Mouse (Mus musculus) forebrain, embryonic 11.5 days (tissue): ENCODE measurements around the gene Defb28. TPM values are rescaled to one million over a fixed set of nuclear protein-coding genes. Genes with fewer than 3 reads are reported as not detected.

Experiments used
- ATAC-seq: fragments of 200-750 bp; cut with Nextera tagmentation; replicated peaks from 2 replicates; pipeline ENCODE4 v1.8.0; 2017; ENCODE audit warnings: moderate TSS enrichment; ENCODE audit not compliant: low FRiP score
- DNase-seq: peaks from one replicate; pipeline ENCODE4 v3.0.0-alpha.2; 2017; ENCODE audit warnings: low spot score
- H3K27ac ChIP-seq: fragments of 300-500 bp; sonication (generic); 2 replicates; pipeline ENCODE4 v1.5.1; 2014; ENCODE audit warnings: low read depth, low read length
- H3K27me3 ChIP-seq: fragments of 300-500 bp; sonication (generic); 2 replicates; pipeline ENCODE4 v1.6.1; 2014; ENCODE audit warnings: mild to moderate bottlenecking, low read length, mixed read lengths; ENCODE audit not compliant: control insufficient read depth, insufficient read depth
- H3K36me3 ChIP-seq: fragments of 300-500 bp; sonication (generic); 2 replicates; pipeline ENCODE4 v1.6.1; 2014; ENCODE audit warnings: mild to moderate bottlenecking, low read length, moderate library complexity, mixed read lengths; ENCODE audit not compliant: control insufficient read depth, insufficient read depth
- H3K4me1 ChIP-seq: fragments of 300-500 bp; sonication (generic); replicated peaks from 2 replicates; pipeline ENCODE4 v1.6.1; 2014; ENCODE audit warnings: low read length, mixed read lengths; ENCODE audit not compliant: control insufficient read depth, insufficient read depth
- H3K4me2 ChIP-seq: fragments of 300-500 bp; sonication (generic); 2 replicates; pipeline ENCODE4 v1.6.1; 2014; ENCODE audit warnings: low read depth, mild to moderate bottlenecking, low read length, moderate library complexity, mixed read lengths; ENCODE audit not compliant: severe bottlenecking
- H3K4me3 ChIP-seq: fragments of 300-500 bp; sonication (generic); 2 replicates; pipeline ENCODE4 v1.5.1; 2014; ENCODE audit warnings: low read depth, low read length
- H3K9ac ChIP-seq: fragments of 300-500 bp; sonication (generic); 2 replicates; pipeline ENCODE4 v1.6.1; 2014; ENCODE audit warnings: low read length
- H3K9me3 ChIP-seq: fragments of 300-500 bp; sonication (generic); 2 replicates; pipeline ENCODE4 v1.6.1; 2016; ENCODE audit warnings: low read length, mixed read lengths; ENCODE audit not compliant: control insufficient read depth
- WGBS: fragments of 180-500 bp; shearing (Covaris S2); extraction: QIAGEN DNeasy Blood & Tissue Kit; methylation state at CpG from one replicate; pipeline ENCODE4 v1.1.7; 2014; 5-methylcytosine and 5-hydroxymethylcytosine counted together
- polyA plus RNA-seq: library from polyadenylated mRNA; unstranded; fragments of >200 nt; fragmentation: Nextera tagmentation; extraction: Ambion mirVana; gene quantifications from 2 replicates; pipeline ENCODE4 v1.2.1, GENCODE M21; 2014

The Defb28 gene
- not detected in 2 replicates for polyA plus RNA-seq

GRCm38 (mm10) chr2:152517981-152518380 is at the start of gene Defb28:
Gene Defb28 (plus strand): TSS chr2:152518255.
- Histone ChIP-seq H3K36me3 (no peaks in the 10 kb centered on the region), H3K4me2 (no peak within 1 kb of the TSS), H3K27me3 (no peaks in the 10 kb centered on the region), H3K9me3 (no peaks in the 10 kb centered on the region), H3K4me1 (no peaks in the 10 kb centered on the region), H3K4me3 (no peak within 1 kb of the TSS), H3K27ac (no peak within 1 kb of the TSS), H3K9ac (no peak within 1 kb of the TSS)
- 79% methylated on average over 4 of the region's 4 CpGs for WGBS
- DNase-seq (no peak), ATAC-seq (no peak)

- no peaks in the 10 kb centered on the region for H3K9me3 ChIP-seq
- H3K4me3 ChIP-seq, result no peak overlapping the region
- DNase-seq, result no peak
- no peaks in the 10 kb centered on the region for H3K36me3 ChIP-seq
- no peak overlapping the region for H3K9ac ChIP-seq
- 37% methylated on average over 7 of the region's 7 CpGs for WGBS
- no peak for ATAC-seq
- no peak overlapping the region for H3K27ac ChIP-seq
- H3K4me2 ChIP-seq, result no peak overlapping the region
- no peaks in the 10 kb centered on the region for H3K4me1 ChIP-seq
- H3K27me3 ChIP-seq, result no peaks in the 10 kb centered on the region
Observed at GRCm38 (mm10) chr2:152470973-152471372, 47.1 kb upstream of the Defb28 start.

GRCm38 (mm10) chr2:152472434-152472833 is 45.6 kb upstream of the Defb28 start:
- WGBS, result 38% methylated on average over 3 of the region's 3 CpGs
- H3K9me3 ChIP-seq, result no peaks in the 10 kb centered on the region
- no peaks in the 10 kb centered on the region for H3K36me3 ChIP-seq
- H3K27ac ChIP-seq, result no peak overlapping the region
- DNase-seq, result no peak
- H3K27me3 ChIP-seq, result no peaks in the 10 kb centered on the region
- H3K4me2 ChIP-seq, result no peak overlapping the region
- no peak overlapping the region for H3K4me3 ChIP-seq
- no peaks in the 10 kb centered on the region for H3K4me1 ChIP-seq
- ATAC-seq, result no peak
- H3K9ac ChIP-seq, result no peak overlapping the region

GRCm38 (mm10) chr2:152476763-152477162 is 41.3 kb upstream of the Defb28 start, which contains the start of gene Defb20:
Gene Defb20 (plus strand): TSS chr2:152477063.
- H3K4me2 ChIP-seq, result no peak within 1 kb of the TSS
- no peak for ATAC-seq
- no peaks in the 10 kb centered on the region for H3K4me1 ChIP-seq
- 61% methylated on average over 2 of the region's 2 CpGs for WGBS
- no peaks in the 10 kb centered on the region for H3K36me3 ChIP-seq
- no peak within 1 kb of the TSS for H3K9ac ChIP-seq
- H3K27me3 ChIP-seq, result no peaks in the 10 kb centered on the region
- H3K4me3 ChIP-seq, result no peak within 1 kb of the TSS
- no peak for DNase-seq
- H3K27ac ChIP-seq, result no peak within 1 kb of the TSS
- H3K9me3 ChIP-seq, result no peaks in the 10 kb centered on the region

GRCm38 (mm10) chr2:152480881-152481280 is 37.2 kb upstream of the Defb28 start:
- WGBS, result 88% methylated on average over 3 of the region's 3 CpGs
- ATAC-seq (no peak), DNase-seq (no peak)

GRCm38 (mm10) chr2:152481726-152482125 is 36.3 kb upstream of the Defb28 start:
- ATAC-seq (no peak), DNase-seq (no peak)
- WGBS, result 89% methylated on average over 7 of the region's 7 CpGs
- Histone ChIP-seq H3K9ac (no peak overlapping the region), H3K9me3 (no peaks in the 10 kb centered on the region), H3K4me1 (no peaks in the 10 kb centered on the region), H3K4me3 (no peak overlapping the region), H3K27me3 (no peaks in the 10 kb centered on the region), H3K36me3 (no peaks in the 10 kb centered on the region), H3K4me2 (no peak overlapping the region), H3K27ac (no peak overlapping the region)

More at GRCm38 (mm10) chr2:152480881-152481280, 37.2 kb upstream of the Defb28 start:
- Histone ChIP-seq H3K9ac (no peak overlapping the region), H3K27me3 (no peaks in the 10 kb centered on the region), H3K4me2 (no peak overlapping the region), H3K27ac (no peak overlapping the region), H3K4me1 (no peaks in the 10 kb centered on the region), H3K9me3 (no peaks in the 10 kb centered on the region), H3K4me3 (no peak overlapping the region), H3K36me3 (no peaks in the 10 kb centered on the region)

GRCm38 (mm10) chr2:152487024-152487423 is 31.0 kb upstream of the Defb28 start:
- WGBS, result 71% methylated on average over 2 of the region's 2 CpGs
- H3K4me1 ChIP-seq, result no peaks in the 10 kb centered on the region
- no peaks in the 10 kb centered on the region for H3K36me3 ChIP-seq
- no peak overlapping the region for H3K27ac ChIP-seq
- no peaks in the 10 kb centered on the region for H3K27me3 ChIP-seq
- H3K9ac ChIP-seq, result no peak overlapping the region
- no peak overlapping the region for H3K4me2 ChIP-seq
- ATAC-seq, result no peak
- H3K9me3 ChIP-seq, result no peaks in the 10 kb centered on the region
- H3K4me3 ChIP-seq, result no peak overlapping the region
- peak; percentile 55 for DNase-seq

- no peak within 1 kb of the TSS for H3K4me2 ChIP-seq
- no peak within 1 kb of the TSS for H3K4me3 ChIP-seq
- no peaks in the 10 kb centered on the region for H3K27me3 ChIP-seq
- no peaks in the 10 kb centered on the region for H3K4me1 ChIP-seq
- no peak within 1 kb of the TSS for H3K27ac ChIP-seq
- no peaks in the 10 kb centered on the region for H3K36me3 ChIP-seq
- H3K9me3 ChIP-seq, result no peaks in the 10 kb centered on the region
- DNase-seq (no peak), ATAC-seq (no peak)
- no peak within 1 kb of the TSS for H3K9ac ChIP-seq
Observed at GRCm38 (mm10) chr2:152490038-152490437, 28.0 kb upstream of the Defb28 start, which contains the start of gene Defb22. Gene Defb22 (minus strand): TSS chr2:152490138.

GRCm38 (mm10) chr2:152493151-152493550 is 24.9 kb upstream of the Defb28 start:
- Histone ChIP-seq H3K4me3 (no peak overlapping the region), H3K27ac (no peak overlapping the region), H3K27me3 (no peaks in the 10 kb centered on the region), H3K4me1 (no peaks in the 10 kb centered on the region), H3K9me3 (no peaks in the 10 kb centered on the region), H3K36me3 (no peaks in the 10 kb centered on the region), H3K9ac (no peak overlapping the region), H3K4me2 (no peak overlapping the region)
- DNase-seq (no peak), ATAC-seq (no peak)
- 78% methylated on average over 6 of the region's 6 CpGs for WGBS
